Mouse (Mus musculus) neural tube, embryonic 11.5 days (tissue): ENCODE data around the gene Prdx2. TPM values are rescaled to one million over a fixed set of nuclear protein-coding genes. Genes with fewer than 3 reads are reported as not detected.
A peak's percentile ranks its signal among the peaks of the same experiment; 100 is the strongest.

Source experiments
- ATAC-seq: fragments of 200-750 bp; cut with Nextera tagmentation; 2 replicates; pipeline ENCODE4 v1.8.0; 2017; ENCODE audit warnings: moderate number of reproducible peaks, mild to moderate bottlenecking, moderate TSS enrichment, moderate library complexity; ENCODE audit not compliant: insufficient read depth, low FRiP score, low TSS enrichment
- DNase-seq: peaks from one replicate; pipeline ENCODE4 v3.0.0-alpha.2; 2015; ENCODE audit warnings: low spot score
- H3K27ac ChIP-seq: fragments of 300-500 bp; sonication (generic); 2 replicates; pipeline ENCODE4 v1.5.1; 2014; ENCODE audit warnings: low read depth, mild to moderate bottlenecking, low read length
- H3K27me3 ChIP-seq: fragments of 300-500 bp; sonication (generic); 2 replicates; pipeline ENCODE4 v1.6.1; 2014; ENCODE audit warnings: mild to moderate bottlenecking, low read length, mixed read lengths; ENCODE audit not compliant: control insufficient read depth, insufficient read depth
- H3K36me3 ChIP-seq: fragments of 300-500 bp; sonication (generic); 2 replicates; pipeline ENCODE4 v1.6.1; 2014; ENCODE audit warnings: mild to moderate bottlenecking, low read length, moderate library complexity, mixed read lengths; ENCODE audit not compliant: control insufficient read depth, insufficient read depth
- H3K4me1 ChIP-seq: fragments of 300-500 bp; sonication (generic); 2 replicates; pipeline ENCODE4 v1.6.1; 2014; ENCODE audit warnings: low read length, mixed read lengths; ENCODE audit not compliant: control insufficient read depth, insufficient read depth
- H3K4me2 ChIP-seq: fragments of 300-500 bp; sonication (generic); 2 replicates; pipeline ENCODE4 v1.6.1; 2014; ENCODE audit warnings: low read depth, mild to moderate bottlenecking, moderate library complexity
- H3K4me3 ChIP-seq: fragments of 300-500 bp; sonication (generic); 2 replicates; pipeline ENCODE4 v1.5.1; 2014; ENCODE audit warnings: low read depth, low read length
- H3K9ac ChIP-seq: fragments of 300-500 bp; sonication (generic); 2 replicates; pipeline ENCODE4 v1.6.1; 2014; ENCODE audit warnings: mild to moderate bottlenecking, low read length
- H3K9me3 ChIP-seq: fragments of 300-500 bp; sonication (generic); 2 replicates; pipeline ENCODE4 v1.6.1; 2016; ENCODE audit warnings: low read length; ENCODE audit not compliant: control insufficient read depth
- WGBS: fragments of 180-500 bp; shearing (Covaris S2); extraction: QIAGEN DNeasy Blood & Tissue Kit; methylation state at CpG from one replicate; pipeline ENCODE4 v1.1.7; 2014; 5-methylcytosine and 5-hydroxymethylcytosine counted together
- polyA plus RNA-seq: library from polyadenylated mRNA; unstranded; fragments of >200 nt; fragmentation: Nextera tagmentation; extraction: Ambion mirVana; gene quantifications from 2 replicates; pipeline ENCODE4 v1.2.1, GENCODE M21; 2014

Gene Prdx2
- polyA plus RNA-seq, 1 experiment from 2014 or later = 1,358 TPM

DNA sequence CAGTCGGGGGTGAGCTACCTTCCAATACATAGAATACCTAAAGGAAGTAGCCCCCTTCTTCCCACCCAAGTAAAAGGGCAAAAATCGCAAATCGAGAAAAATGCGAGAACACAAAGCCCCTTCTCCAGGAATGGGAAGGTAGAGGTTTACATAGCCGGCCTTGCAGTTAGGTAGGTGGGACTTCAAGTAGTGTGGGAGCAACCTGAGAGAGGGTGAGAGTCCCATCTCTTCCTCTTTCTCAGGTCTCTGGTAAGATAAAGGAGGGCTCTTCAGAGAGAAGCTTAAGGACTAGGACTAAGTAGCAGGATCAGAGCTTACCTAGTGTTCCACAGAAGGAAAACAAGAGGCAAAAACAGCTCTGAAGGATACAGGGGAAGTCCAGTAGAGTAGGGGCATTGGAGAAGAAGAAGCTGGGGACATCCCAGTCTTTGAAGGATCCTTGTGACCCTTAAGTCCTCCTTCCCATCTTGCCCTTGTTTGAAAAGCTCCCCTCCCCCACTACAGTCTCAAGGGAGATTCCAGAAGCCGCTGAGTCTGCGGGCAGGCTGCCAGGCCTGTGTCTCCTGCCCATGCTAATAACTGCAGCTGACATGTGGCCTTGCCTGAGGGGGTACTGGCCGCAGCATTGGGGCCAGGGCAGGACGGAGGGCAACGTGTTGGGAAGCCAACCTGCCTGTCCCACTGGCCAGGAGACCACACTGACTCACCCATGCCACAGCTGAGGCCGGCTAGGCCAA lies 11.4 kb downstream of the Prdx2 start:
- H3K9me3 ChIP-seq = no peaks in the 10 kb centered on the region
- no peak for ATAC-seq
- H3K4me1 ChIP-seq = peaks cover 48% of the 10 kb centered on the region
- H3K4me2 ChIP-seq = peak overlapping the region; percentile 7; the same call in 1 of the 2 replicates
- H3K9ac ChIP-seq = peak overlapping the region; percentile 3; the same call in 1 of the 2 replicates
- peaks cover 37% of the 10 kb centered on the region for H3K27me3 ChIP-seq
- DNase-seq = peak; percentile 47
- H3K4me3 ChIP-seq = no peak overlapping the region
- WGBS = 42% methylated on average over 11 of the region's 11 CpGs
- no peak overlapping the region for H3K27ac ChIP-seq
- H3K36me3 ChIP-seq = no peaks in the 10 kb centered on the region

DNA sequence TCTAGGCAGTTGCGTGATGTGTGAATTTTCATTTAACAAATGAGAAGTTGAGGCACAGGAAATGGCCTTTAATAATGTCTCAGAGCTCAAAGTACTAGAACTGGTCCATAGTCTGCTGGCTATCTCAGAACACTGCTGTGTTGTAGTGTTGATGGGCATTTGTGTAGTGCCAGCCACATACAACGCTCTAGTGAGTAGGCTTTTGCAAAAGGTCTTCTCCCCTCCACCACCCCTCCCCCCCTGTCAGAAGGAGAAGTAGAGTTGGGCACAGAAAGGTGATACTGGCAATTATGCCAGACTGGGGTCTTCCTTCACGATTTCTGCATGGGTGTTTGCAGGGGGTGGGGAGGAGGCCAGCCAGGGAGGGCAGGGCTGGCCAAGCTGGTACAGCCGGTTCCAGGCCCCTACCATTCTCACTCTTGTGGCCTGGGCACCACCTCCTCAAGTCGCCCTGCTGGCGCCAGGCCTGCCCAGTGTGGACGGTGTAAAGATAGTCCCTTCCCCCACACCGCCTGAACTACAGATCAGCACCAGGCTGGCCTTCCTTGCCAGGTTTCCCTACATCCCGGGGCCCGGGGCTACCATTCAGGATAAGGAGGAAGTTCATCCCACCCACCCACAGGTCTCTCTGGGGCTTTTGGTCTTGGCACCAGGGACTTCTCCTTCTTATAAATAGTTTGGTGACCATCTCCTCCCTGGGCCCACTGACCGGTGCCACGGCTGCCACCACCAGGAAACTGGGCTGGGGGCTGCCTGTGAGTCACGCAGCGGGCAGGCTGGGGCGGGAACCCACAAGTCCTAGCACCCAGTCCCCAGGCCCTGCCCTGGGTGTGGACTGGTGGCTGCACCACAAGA lies 12.5 kb downstream of the Prdx2 start:
- H3K4me3 ChIP-seq = no peak overlapping the region
- peaks cover 46% of the 10 kb centered on the region for H3K4me1 ChIP-seq
- ATAC-seq (no peak), DNase-seq (no peak)
- no peak overlapping the region for H3K4me2 ChIP-seq
- no peak overlapping the region for H3K27ac ChIP-seq
- H3K27me3 ChIP-seq = peaks cover 37% of the 10 kb centered on the region
- H3K9me3 ChIP-seq = no peaks in the 10 kb centered on the region
- 80% methylated on average over 15 of the region's 15 CpGs for WGBS
- H3K36me3 ChIP-seq = no peaks in the 10 kb centered on the region
- no peak overlapping the region for H3K9ac ChIP-seq

DNA sequence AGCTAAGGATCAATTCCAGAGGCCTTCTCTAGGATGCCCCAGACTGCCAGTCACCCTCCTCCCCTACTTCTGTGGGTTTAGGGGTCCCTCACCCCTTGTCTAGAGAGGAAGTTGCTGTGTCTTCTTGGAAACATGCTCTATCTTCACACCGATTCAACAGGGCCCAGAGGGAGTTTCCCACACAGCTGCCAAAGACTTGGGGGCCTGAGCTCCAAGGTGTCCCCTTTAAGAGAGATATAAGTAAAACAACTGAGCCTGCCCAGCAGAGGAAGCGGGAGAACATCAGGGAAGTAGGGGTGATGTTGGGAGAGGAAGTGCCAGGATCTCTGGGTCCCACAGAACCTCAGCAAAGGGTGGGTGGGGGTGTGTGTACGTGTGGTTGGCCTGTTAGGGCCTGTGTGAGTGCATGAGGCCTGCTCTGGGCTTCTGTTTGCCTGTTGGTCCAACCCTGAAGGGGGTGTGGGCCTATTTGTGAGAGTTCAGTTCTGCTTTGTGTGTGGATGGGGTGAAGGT lies 13.2 kb downstream of the Prdx2 start:
- H3K27ac ChIP-seq = no peak overlapping the region
- WGBS = 67% methylated on average over 3 of the region's 3 CpGs
- H3K9ac ChIP-seq = no peak overlapping the region
- peaks cover 41% of the 10 kb centered on the region for H3K4me1 ChIP-seq
- H3K36me3 ChIP-seq = no peaks in the 10 kb centered on the region
- H3K4me3 ChIP-seq = no peak overlapping the region
- H3K9me3 ChIP-seq = no peaks in the 10 kb centered on the region
- H3K4me2 ChIP-seq = no peak overlapping the region
- ATAC-seq = no peak
- peaks cover 33% of the 10 kb centered on the region for H3K27me3 ChIP-seq
- DNase-seq = no peak

DNA sequence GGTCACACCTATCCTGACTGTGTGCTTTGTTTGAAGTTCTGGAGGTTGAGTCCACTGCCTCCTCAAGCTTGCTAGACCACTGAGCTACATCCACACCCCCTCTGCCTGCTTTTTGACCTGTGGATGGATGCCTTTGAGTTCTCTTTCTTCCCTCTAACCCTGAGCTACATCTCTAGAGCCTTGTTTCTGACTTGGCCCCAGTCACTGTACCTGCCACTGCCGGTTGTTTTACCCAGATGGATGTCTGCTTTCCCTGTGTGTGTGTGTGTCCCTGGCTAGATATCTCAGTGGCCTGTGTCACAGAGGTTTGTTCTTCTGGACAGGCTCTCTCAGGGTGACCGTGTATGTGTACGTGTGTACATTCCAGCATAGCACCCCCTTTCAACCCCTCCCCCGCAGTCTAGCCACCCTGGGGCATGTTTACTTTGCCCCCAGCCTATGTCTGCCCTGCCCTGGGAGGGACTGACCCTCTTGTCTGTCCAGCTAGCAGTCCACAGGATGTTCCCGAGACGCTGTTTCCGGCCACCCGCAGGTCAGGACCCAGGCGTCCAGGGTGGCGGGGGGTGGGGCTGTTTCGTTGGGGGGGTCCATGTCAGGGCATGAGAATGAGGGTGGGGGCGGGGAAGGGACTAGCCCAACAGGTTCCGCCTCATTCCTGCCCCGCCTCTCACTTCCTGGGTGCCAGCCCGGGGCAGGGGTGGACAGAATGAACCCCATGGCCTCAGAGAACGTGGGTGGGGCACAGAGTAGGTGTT lies 15.1 kb downstream of the Prdx2 start:
- peaks cover 21% of the 10 kb centered on the region for H3K27me3 ChIP-seq
- no peaks in the 10 kb centered on the region for H3K9me3 ChIP-seq
- H3K4me1 ChIP-seq = peaks cover 26% of the 10 kb centered on the region
- no peak overlapping the region for H3K27ac ChIP-seq
- no peak overlapping the region for H3K9ac ChIP-seq
- no peaks in the 10 kb centered on the region for H3K36me3 ChIP-seq
- H3K4me2 ChIP-seq = peak overlapping the region; percentile 97
- H3K4me3 ChIP-seq = no peak overlapping the region
- DNase-seq (no peak), ATAC-seq (no peak)
- WGBS = 14% methylated on average over 16 of the region's 16 CpGs

DNA sequence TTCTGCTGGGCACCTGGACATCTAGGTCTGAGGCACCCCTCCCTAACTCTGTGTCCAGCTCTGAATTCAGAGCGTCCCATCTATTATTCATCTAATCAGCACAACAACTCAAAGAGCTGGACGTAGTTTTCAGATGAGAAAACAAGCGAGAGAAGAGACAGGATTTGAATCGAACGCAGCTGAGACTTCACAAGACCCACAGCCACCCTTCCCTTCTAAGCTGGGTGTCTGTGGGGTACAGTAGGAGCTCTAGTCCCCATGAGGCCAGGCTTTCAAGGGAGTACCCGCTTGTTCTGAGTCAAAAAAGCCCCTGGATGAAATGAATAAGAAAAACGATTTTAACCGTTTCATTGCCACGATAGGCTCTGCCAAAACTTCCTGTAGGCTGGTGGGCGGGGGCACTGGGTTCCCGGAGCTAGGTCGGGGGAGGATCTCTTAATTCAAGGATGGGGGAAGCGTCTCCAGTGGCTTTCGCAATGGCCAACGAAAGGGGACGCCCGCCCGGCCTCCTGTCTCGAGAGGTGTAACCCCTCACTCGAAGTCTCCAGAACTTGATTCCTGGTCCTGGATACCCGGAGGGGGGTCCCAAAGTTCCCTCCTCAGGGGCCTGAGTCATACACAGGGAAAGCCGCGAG lies 15.8 kb downstream of the Prdx2 start:
- no peak for DNase-seq
- Histone ChIP-seq H3K4me2 (peak overlapping the region; percentile 97), H3K36me3 (no peaks in the 10 kb centered on the region), H3K9ac (peak overlapping the region; percentile 43), H3K9me3 (no peaks in the 10 kb centered on the region), H3K4me1 (peaks cover 20% of the 10 kb centered on the region), H3K27ac (no peak overlapping the region), H3K27me3 (peaks cover 15% of the 10 kb centered on the region), H3K4me3 (peak overlapping the region; percentile 43)
- under 1% methylated on average over 23 of the region's 23 CpGs for WGBS
- ATAC-seq = no peak

DNA sequence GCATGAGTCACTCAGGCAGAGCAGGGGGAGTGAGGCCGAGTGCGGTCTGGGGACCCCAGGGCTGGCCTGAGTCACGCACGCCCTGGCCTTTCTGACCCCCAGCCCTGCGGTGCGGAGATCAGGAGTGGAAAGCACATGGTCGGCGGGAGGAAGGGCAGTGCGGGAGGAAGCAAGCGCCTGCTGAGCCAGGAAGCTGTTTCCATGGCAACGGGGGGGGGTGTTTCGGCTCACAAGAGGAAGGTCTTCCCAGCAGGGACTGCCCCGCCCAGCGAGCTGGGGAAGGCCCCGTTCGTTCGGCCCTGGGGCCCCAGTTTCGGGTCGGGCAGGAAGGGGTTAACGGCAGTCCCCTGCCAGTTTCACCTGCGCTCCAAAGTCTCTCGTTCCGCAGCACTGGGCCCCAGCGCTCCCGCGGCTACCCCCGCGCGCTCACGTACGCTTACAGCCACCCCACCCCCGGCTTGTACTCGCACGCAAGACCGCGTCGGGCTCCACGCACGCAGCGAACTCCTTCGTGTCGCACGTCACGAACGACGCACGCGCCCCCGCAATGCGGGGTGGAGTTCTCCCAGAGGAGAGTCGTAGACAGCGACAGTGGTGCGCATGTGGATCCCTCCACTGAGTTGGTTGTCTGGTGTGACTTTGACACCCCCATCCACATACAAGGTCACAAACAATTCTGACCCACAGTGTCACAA lies 16.4 kb downstream of the Prdx2 start:
- Histone ChIP-seq H3K27ac (no peak overlapping the region), H3K27me3 (peaks cover 10% of the 10 kb centered on the region), H3K4me3 (peak overlapping the region; percentile 43), H3K9ac (peak overlapping the region; percentile 43), H3K4me1 (peaks cover 20% of the 10 kb centered on the region), H3K4me2 (peak overlapping the region; percentile 97), H3K36me3 (no peaks in the 10 kb centered on the region), H3K9me3 (no peaks in the 10 kb centered on the region)
- DNase-seq = peak; percentile 81
- WGBS = under 1% methylated on average over 53 of the region's 53 CpGs
- ATAC-seq = no peak

DNA sequence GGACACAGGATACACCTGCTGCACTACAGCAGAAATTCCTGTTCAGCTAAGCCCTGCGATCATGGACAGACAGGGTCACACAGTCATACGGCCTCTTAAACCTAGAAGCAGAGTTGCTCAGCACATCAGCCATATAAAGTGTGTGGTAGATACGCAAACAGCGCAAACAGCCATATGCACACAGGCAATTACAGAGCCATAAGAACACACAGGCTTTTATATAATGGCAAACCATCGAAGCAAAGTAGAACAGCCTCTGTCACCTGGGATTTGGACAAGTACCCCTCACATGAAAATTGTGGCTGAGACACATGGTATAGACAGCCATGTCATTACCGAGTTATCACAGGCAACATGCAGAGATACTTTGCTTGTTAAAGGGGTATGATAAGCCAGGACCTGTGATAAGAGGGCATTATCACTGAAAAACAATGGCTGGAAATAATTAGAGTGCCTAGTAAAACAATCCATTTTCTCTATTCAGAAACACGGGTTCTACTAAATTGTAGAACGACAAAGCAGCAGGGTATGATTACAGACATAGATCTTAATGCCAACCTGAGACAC lies 17.1 kb downstream of the Prdx2 start:
- H3K4me1 ChIP-seq = peaks cover 18% of the 10 kb centered on the region
- H3K4me3 ChIP-seq = peak overlapping the region; percentile 43; the same call in 1 of the 2 replicates
- no peak for DNase-seq
- H3K27me3 ChIP-seq = peaks cover 10% of the 10 kb centered on the region
- ATAC-seq = no peak
- no peak overlapping the region for H3K27ac ChIP-seq
- H3K9me3 ChIP-seq = no peaks in the 10 kb centered on the region
- H3K9ac ChIP-seq = no peak overlapping the region
- no peaks in the 10 kb centered on the region for H3K36me3 ChIP-seq
- H3K4me2 ChIP-seq = peak overlapping the region; percentile 97
- 46% methylated on average over 8 of the region's 8 CpGs for WGBS
